Mouse (Mus musculus): Measurements from ENCODE around the gene Olfr1048. TPM values are rescaled to one million over a fixed set of nuclear protein-coding genes. Genes with fewer than 3 reads are reported as not detected.
"Not testable (repeated sequence)": the region's sequence is repeated elsewhere in the genome, so short reads cannot be mapped to it uniquely, and the experiment has no call there.

Olfr1048 gene
- not detected in 2 replicates for polyA plus RNA-seq (2015; fragmentation: Nextera tagmentation; extraction: Ambion mirVana)

GRCm38 (mm10) chr2:86240189-86240588 lies at the start of gene Olfr1048:
TSS of gene Olfr1048 (minus strand) at chr2:86240289.
- Histone ChIP-seq H3K27me3 (replicated peaks) (no peaks in the 10 kb centered on the region), H3K4me3 (replicated peaks) (no peak within 1 kb of the TSS), H3K36me3 (no peaks in the 10 kb centered on the region), H3K27ac (replicated peaks) (no peak within 1 kb of the TSS), H3K9ac (replicated peaks) (no peak within 1 kb of the TSS), H3K4me1 (no peaks in the 10 kb centered on the region), H3K9me3 (replicated peaks) (no peaks in the 10 kb centered on the region), H3K4me2 (no peak within 1 kb of the TSS)
- no peak for ATAC-seq (ENCODE audit: low FRiP score)

DNA sequence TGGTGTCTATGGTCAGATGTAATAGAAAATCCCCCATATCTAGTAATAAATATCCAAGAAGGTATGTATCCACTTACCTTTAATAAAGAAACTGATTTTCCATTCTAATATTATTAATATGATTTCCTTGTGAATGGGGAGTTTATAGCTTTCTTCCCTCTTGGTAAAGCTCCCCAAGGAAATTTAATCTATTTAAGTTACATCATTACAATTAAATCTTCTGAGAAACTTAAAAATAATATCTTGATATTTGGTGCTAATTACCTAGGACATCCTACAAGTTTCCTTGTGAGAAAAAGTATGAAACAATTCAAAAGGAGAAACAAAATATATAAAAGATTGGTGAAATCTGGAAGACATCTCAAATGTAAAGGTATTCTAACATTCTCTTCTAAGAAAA lies 38.9 kb upstream of the Olfr1048 start, which contains the start of gene Olfr1051:
Gene Olfr1051 (minus strand): TSS at position 101 of the 400 bp plus-strand sequence.
- H3K4me3 ChIP-seq (replicated peaks); ATAC-seq (ENCODE audit: low FRiP score); H3K36me3 ChIP-seq; H3K27me3 ChIP-seq (replicated peaks); H3K4me2 ChIP-seq; H3K9ac ChIP-seq (replicated peaks); H3K9me3 ChIP-seq (replicated peaks); H3K27ac ChIP-seq (replicated peaks); H3K4me1 ChIP-seq: not testable (repeated sequence)

DNA sequence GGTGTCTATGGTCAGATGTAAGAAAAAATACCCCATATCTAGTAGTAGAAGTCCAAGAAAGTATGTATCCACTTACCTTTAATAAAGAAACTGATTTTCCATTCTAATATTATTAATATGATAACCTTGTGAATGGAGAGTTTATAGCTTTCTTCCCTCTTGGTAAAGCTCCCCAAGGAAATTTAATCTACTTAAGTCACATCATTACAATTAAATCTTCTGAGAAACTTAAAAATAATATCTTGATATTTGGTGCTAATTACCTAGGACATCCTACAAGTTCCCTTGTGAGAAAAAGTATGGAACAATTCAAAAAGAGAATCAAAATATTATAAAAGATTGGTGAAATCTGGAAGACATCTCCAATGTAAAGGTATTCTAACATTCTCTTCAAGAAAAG lies 18.1 kb upstream of the Olfr1048 start, which contains the start of gene Olfr1049:
Gene Olfr1049 (minus strand): TSS at position 101 of the 400 bp plus-strand sequence.
- not testable (repeated sequence) for H3K36me3 ChIP-seq; H3K9ac ChIP-seq (replicated peaks); H3K4me2 ChIP-seq; H3K27me3 ChIP-seq (replicated peaks); ATAC-seq (ENCODE audit: low FRiP score); H3K4me3 ChIP-seq (replicated peaks); H3K27ac ChIP-seq (replicated peaks); H3K4me1 ChIP-seq; H3K9me3 ChIP-seq (replicated peaks)

DNA sequence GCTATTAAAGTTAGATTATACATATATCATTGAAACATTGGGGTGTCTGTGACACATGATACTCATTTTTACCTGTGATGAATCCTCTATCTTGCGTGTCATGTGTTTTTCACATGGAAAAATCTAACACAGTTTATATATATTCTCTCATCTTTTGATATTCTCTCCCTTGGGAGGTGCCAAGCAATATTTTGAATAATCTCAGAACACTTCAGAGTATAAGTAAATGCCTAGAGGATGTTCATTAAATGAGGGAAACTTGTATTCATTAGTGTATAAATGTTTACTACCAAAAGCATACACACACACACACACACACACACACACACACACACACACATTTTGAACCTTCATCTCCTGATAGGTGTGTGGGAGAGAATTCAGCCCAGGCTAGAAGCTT lies 8.8 kb downstream of the Olfr1048 start, which contains the start of gene Olfr1047:
Gene Olfr1047 (minus strand): TSS at position 101 of the 400 bp plus-strand sequence.
- Histone ChIP-seq H3K36me3 (no peaks in the 10 kb centered on the region), H3K27ac (replicated peaks) (no peak within 1 kb of the TSS), H3K9me3 (replicated peaks) (no peaks in the 10 kb centered on the region), H3K27me3 (replicated peaks) (no peaks in the 10 kb centered on the region), H3K9ac (replicated peaks) (no peak within 1 kb of the TSS), H3K4me2 (no peak within 1 kb of the TSS), H3K4me3 (replicated peaks) (no peak within 1 kb of the TSS), H3K4me1 (no peaks in the 10 kb centered on the region)
- 98% methylated on average over 1 of the region's 1 CpGs for WGBS
- ATAC-seq (ENCODE audit: low FRiP score), result no peak

DNA sequence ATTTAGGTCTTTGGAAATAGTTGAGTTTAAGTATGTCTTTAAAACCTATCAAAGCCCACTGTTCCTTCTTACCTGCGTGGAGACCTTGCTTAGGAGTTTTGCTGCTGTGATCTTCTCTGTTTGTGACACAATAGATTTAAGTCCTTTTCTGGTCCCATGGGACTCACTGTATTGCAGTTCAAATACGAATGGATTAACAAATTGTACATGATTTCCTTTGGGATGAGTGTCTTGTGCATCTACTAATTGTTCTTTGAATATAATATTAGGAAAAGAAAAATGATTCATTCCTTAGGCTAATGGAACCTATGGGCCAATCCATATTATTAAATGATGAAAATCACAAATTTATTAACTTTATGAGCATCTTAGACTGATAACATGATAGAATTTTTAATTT lies 20.9 kb downstream of the Olfr1048 start, which contains the start of gene Olfr1046:
Gene Olfr1046 (minus strand): TSS at position 101 of the 400 bp plus-strand sequence.
- Histone ChIP-seq H3K9ac (replicated peaks) (no peak within 1 kb of the TSS), H3K27me3 (replicated peaks) (no peaks in the 10 kb centered on the region), H3K9me3 (replicated peaks) (no peaks in the 10 kb centered on the region), H3K4me3 (replicated peaks) (no peak within 1 kb of the TSS), H3K36me3 (no peaks in the 10 kb centered on the region), H3K4me2 (no peak within 1 kb of the TSS), H3K4me1 (no peaks in the 10 kb centered on the region), H3K27ac (replicated peaks) (no peak within 1 kb of the TSS)
- WGBS, result 66% methylated on average over 2 of the region's 2 CpGs
- no peak for ATAC-seq (ENCODE audit: low FRiP score)

GRCm38 (mm10) chr2:86202909-86203308 lies 37.2 kb downstream of the Olfr1048 start, which contains the start of gene Olfr1045:
TSS of gene Olfr1045 (minus strand) at chr2:86203009.
- no peak within 1 kb of the TSS for H3K4me3 ChIP-seq (replicated peaks)

GRCm38 (mm10) chr2:86195863-86196262 lies 44.2 kb downstream of the Olfr1048 start:
- no peaks in the 10 kb centered on the region for H3K4me1 ChIP-seq
- H3K4me2 ChIP-seq, result no peak overlapping the region
- H3K9me3 ChIP-seq (replicated peaks), result no peaks in the 10 kb centered on the region
- 54% methylated on average over 1 of the region's 1 CpGs for WGBS
- no peaks in the 10 kb centered on the region for H3K27me3 ChIP-seq (replicated peaks)
- ATAC-seq (ENCODE audit: low FRiP score), result no peak
- H3K36me3 ChIP-seq, result no peaks in the 10 kb centered on the region
- H3K4me3 ChIP-seq (replicated peaks), result no peak overlapping the region
- H3K9ac ChIP-seq (replicated peaks), result no peak overlapping the region
- no peak overlapping the region for H3K27ac ChIP-seq (replicated peaks)

More at GRCm38 (mm10) chr2:86202909-86203308, 37.2 kb downstream of the Olfr1048 start, which contains the start of gene Olfr1045:
- no peak within 1 kb of the TSS for H3K9ac ChIP-seq (replicated peaks)
- H3K27me3 ChIP-seq (replicated peaks), result no peaks in the 10 kb centered on the region
- no peak within 1 kb of the TSS for H3K4me2 ChIP-seq
- H3K36me3 ChIP-seq, result no peaks in the 10 kb centered on the region
- H3K4me1 ChIP-seq, result no peaks in the 10 kb centered on the region
- no peak within 1 kb of the TSS for H3K27ac ChIP-seq (replicated peaks)
- H3K9me3 ChIP-seq (replicated peaks), result no peaks in the 10 kb centered on the region
- no peak for ATAC-seq (ENCODE audit: low FRiP score)

DNA sequence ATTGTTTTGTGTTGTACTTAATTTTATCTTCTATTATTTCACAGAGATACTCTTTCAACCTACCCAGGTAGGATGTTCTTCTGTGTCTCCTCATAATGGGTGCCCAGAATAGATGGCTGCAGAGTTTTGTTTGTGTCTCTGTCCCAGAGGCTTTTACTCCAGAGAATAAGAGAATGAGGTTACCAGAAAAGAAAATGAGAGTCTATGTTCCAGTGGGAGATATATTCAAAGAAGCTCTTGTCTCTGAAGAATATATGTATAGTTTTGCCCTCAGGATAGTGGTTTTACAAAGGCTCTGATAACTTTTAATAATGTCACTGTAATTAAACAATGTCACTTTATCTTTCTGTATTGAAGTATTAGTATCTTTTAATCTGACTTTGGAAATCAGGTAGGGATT lies 54.5 kb downstream of the Olfr1048 start, which contains the start of gene Olfr52:
Gene Olfr52 (minus strand): TSS at position 101 of the 400 bp plus-strand sequence.
- no peaks in the 10 kb centered on the region for H3K27me3 ChIP-seq (replicated peaks)
- no peak within 1 kb of the TSS for H3K27ac ChIP-seq (replicated peaks)
- H3K9ac ChIP-seq (replicated peaks), result no peak within 1 kb of the TSS
- no peak within 1 kb of the TSS for H3K4me3 ChIP-seq (replicated peaks)
- ATAC-seq (ENCODE audit: low FRiP score), result no peak
- no peaks in the 10 kb centered on the region for H3K36me3 ChIP-seq
- H3K4me1 ChIP-seq, result no peaks in the 10 kb centered on the region
- H3K9me3 ChIP-seq (replicated peaks), result no peaks in the 10 kb centered on the region
- H3K4me2 ChIP-seq, result no peak within 1 kb of the TSS

Other genes with a start within 250 kb of the Olfr1048 start
- gene Olfr1031, start 250.0 kb downstream of the Olfr1048 start, polyA plus RNA-seq (2015; fragmentation: Nextera tagmentation; extraction: Ambion mirVana), result not detected in 2 replicates
- not detected in 2 replicates for gene Olfr1032, start 234.7 kb downstream of the Olfr1048 start, polyA plus RNA-seq (2015; fragmentation: Nextera tagmentation; extraction: Ambion mirVana)
- 0.04 and 0.28 TPM in 2 replicates for gene Olfr1033, start 219.7 kb downstream of the Olfr1048 start, polyA plus RNA-seq (2015; fragmentation: Nextera tagmentation; extraction: Ambion mirVana)
- not detected in 2 replicates for gene Olfr1034, start 194.4 kb downstream of the Olfr1048 start, polyA plus RNA-seq (2015; fragmentation: Nextera tagmentation; extraction: Ambion mirVana)
- gene Olfr1036, start 166.3 kb downstream of the Olfr1048 start, polyA plus RNA-seq (2015; fragmentation: Nextera tagmentation; extraction: Ambion mirVana), result not detected in 2 replicates
- not detected in 2 replicates for gene Olfr1037, start 152.9 kb downstream of the Olfr1048 start, polyA plus RNA-seq (2015; fragmentation: Nextera tagmentation; extraction: Ambion mirVana)
- not detected in 2 replicates for gene Olfr1039, start 104.4 kb downstream of the Olfr1048 start, polyA plus RNA-seq (2015; fragmentation: Nextera tagmentation; extraction: Ambion mirVana)
- gene Olfr1040, start 93.6 kb downstream of the Olfr1048 start, polyA plus RNA-seq (2015; fragmentation: Nextera tagmentation; extraction: Ambion mirVana), result not detected in 2 replicates
- not detected in 2 replicates for gene Olfr1042, start 78.5 kb downstream of the Olfr1048 start, polyA plus RNA-seq (2015; fragmentation: Nextera tagmentation; extraction: Ambion mirVana)
- gene Olfr1043, start 72.8 kb downstream of the Olfr1048 start, polyA plus RNA-seq (2015; fragmentation: Nextera tagmentation; extraction: Ambion mirVana), result not detected in 2 replicates
- not detected in 2 replicates for gene Olfr1044, start 62.5 kb downstream of the Olfr1048 start, polyA plus RNA-seq (2015; fragmentation: Nextera tagmentation; extraction: Ambion mirVana)
- gene Olfr52, start 54.6 kb downstream of the Olfr1048 start, polyA plus RNA-seq (2015; fragmentation: Nextera tagmentation; extraction: Ambion mirVana), result not detected in 2 replicates
- gene Olfr1045, start 37.3 kb downstream of the Olfr1048 start, polyA plus RNA-seq (2015; fragmentation: Nextera tagmentation; extraction: Ambion mirVana), result not detected in 2 replicates
- gene Olfr1046, start 21.0 kb downstream of the Olfr1048 start, polyA plus RNA-seq (2015; fragmentation: Nextera tagmentation; extraction: Ambion mirVana), result not detected in 2 replicates
- not detected in 2 replicates for gene Olfr1047, start 8.9 kb downstream of the Olfr1048 start, polyA plus RNA-seq (2015; fragmentation: Nextera tagmentation; extraction: Ambion mirVana)
- not detected in 2 replicates for gene Olfr1049, start 18.0 kb upstream of the Olfr1048 start, polyA plus RNA-seq (2015; fragmentation: Nextera tagmentation; extraction: Ambion mirVana)
- gene Olfr1051, start 38.8 kb upstream of the Olfr1048 start, polyA plus RNA-seq (2015; fragmentation: Nextera tagmentation; extraction: Ambion mirVana), result not detected in 2 replicates
- gene Olfr1052, start 52.2 kb upstream of the Olfr1048 start, polyA plus RNA-seq (2015; fragmentation: Nextera tagmentation; extraction: Ambion mirVana), result not detected in 2 replicates
- not detected in 2 replicates for gene Olfr1053, start 75.0 kb upstream of the Olfr1048 start, polyA plus RNA-seq (2015; fragmentation: Nextera tagmentation; extraction: Ambion mirVana)
- gene Olfr1054, start 95.1 kb upstream of the Olfr1048 start, polyA plus RNA-seq (2015; fragmentation: Nextera tagmentation; extraction: Ambion mirVana), result not detected in 2 replicates
- not detected in 2 replicates for gene Olfr1055, start 110.0 kb upstream of the Olfr1048 start, polyA plus RNA-seq (2015; fragmentation: Nextera tagmentation; extraction: Ambion mirVana)
- not detected in 2 replicates for gene Olfr1056, start 122.2 kb upstream of the Olfr1048 start, polyA plus RNA-seq (2015; fragmentation: Nextera tagmentation; extraction: Ambion mirVana)
- gene Olfr1057, start 138.1 kb upstream of the Olfr1048 start, polyA plus RNA-seq (2015; fragmentation: Nextera tagmentation; extraction: Ambion mirVana), result not detected in 2 replicates
- gene Olfr1058, start 148.3 kb upstream of the Olfr1048 start, polyA plus RNA-seq (2015; fragmentation: Nextera tagmentation; extraction: Ambion mirVana), result not detected in 2 replicates
- gene Olfr1061, start 173.8 kb upstream of the Olfr1048 start, polyA plus RNA-seq (2015; fragmentation: Nextera tagmentation; extraction: Ambion mirVana), result not detected in 2 replicates
- gene Olfr1062, start 186.5 kb upstream of the Olfr1048 start, polyA plus RNA-seq (2015; fragmentation: Nextera tagmentation; extraction: Ambion mirVana), result not detected in 2 replicates
- gene Olfr1065, start 210.3 kb upstream of the Olfr1048 start, polyA plus RNA-seq (2015; fragmentation: Nextera tagmentation; extraction: Ambion mirVana), result not detected in 2 replicates
- gene Olfr1066, start 216.0 kb upstream of the Olfr1048 start, polyA plus RNA-seq (2015; fragmentation: Nextera tagmentation; extraction: Ambion mirVana), result not detected in 2 replicates
- not detected in 2 replicates for gene Olfr228, start 247.1 kb upstream of the Olfr1048 start, polyA plus RNA-seq (2015; fragmentation: Nextera tagmentation; extraction: Ambion mirVana)